Mouse (Mus musculus) C2C12 (cell line): ENCODE data around the gene Ffar3.

Experiments
- CTCF ChIP-seq: IDR thresholded peaks from one replicate; pipeline ENCODE4 v1.5.1; 2011; ENCODE audit not compliant: control insufficient read depth, insufficient read depth, insufficient read length
- MYOG ChIP-seq: IDR thresholded peaks from one replicate; pipeline ENCODE4 v1.6.1; 2011; ENCODE audit not compliant: control insufficient read depth, insufficient read length; ENCODE audit errors: extremely low read depth

GRCm38 (mm10) chr7:30881367-30881766 is 25.4 kb upstream of the Ffar3 start:
- TF ChIP-seq MYOG = no peak
- no peak for TF ChIP-seq CTCF
